Mouse (Mus musculus): ENCODE data around the gene Ppp1r14a. TPM values are rescaled to one million over a fixed set of nuclear protein-coding genes. Genes with fewer than 3 reads are reported as not detected.

Ppp1r14a gene
- polyA plus RNA-seq, 1 experiment = 57.4 TPM

DNA sequence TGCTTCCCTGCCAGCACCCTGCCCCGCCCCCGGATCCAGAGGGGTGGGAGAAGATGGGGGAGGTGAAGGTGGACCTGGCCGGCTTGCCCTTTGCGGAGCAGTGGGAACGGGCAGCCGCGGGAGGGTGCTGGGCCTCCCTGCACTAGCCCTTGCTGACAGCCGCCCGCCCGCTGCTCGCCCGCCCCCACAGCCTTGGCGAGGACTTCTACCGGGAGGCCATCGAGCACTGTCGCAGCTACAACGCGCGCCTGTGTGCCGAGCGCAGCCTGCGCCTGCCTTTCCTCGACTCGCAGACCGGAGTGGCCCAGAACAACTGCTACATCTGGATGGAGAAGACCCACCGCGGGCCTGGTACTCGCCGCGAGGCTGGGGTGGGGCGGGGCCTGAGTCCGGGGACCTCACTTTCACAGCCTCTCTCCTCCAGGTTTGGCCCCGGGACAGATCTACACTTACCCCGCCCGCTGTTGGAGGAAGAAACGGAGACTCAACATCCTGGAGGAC lies 20.2 kb downstream of the Ppp1r14a start:
- peak overlapping the region; percentile 53 for H3K4me3 ChIP-seq (ENCODE audit: low read depth, low read length)
- WGBS = under 1% methylated on average over 36 of the region's 36 CpGs
- H3K27me3 ChIP-seq (ENCODE audit: control insufficient read depth, insufficient read depth, low read length) = peaks cover 38% of the 10 kb centered on the region
- H3K4me1 ChIP-seq (ENCODE audit: control insufficient read depth, insufficient read depth, insufficient read length, low read length) = peaks cover 16% of the 10 kb centered on the region
- no peak overlapping the region for H3K27ac ChIP-seq (ENCODE audit: insufficient read depth, low read depth, low read length)
- TF ChIP-seq CTCF (IDR thresholded peaks at IDR 0.05; ENCODE audit: extremely low read depth, insufficient read length, insufficient replicate concordance, low read depth, low read length) (no peak), POLR2A (IDR thresholded peaks at IDR 0.05; ENCODE audit: low read depth, low read length) (no peak)
- H3K36me3 ChIP-seq (ENCODE audit: control insufficient read depth, insufficient read depth, low read length) = no peaks in the 10 kb centered on the region

DNA sequence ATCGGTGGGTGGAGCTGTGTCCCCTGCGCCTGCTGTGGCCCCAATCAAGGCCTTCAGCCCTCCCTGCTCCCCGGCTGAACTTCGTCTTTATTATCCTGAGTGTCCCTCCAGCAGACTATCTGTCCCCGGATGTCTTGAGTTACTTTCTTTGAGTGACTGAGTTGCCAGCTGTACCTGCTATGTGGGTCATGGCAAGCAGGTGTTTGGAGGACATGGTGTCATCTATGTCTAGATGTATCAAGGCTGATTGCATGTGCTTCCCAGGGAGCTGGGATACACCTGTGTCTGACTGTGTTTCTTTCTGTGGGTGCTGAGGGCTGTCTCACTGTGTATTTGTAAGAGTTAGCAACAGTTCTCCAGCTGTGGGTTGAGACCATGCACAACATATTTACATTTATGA lies 20.6 kb downstream of the Ppp1r14a start:
- H3K36me3 ChIP-seq (ENCODE audit: control insufficient read depth, insufficient read depth, low read length) = no peaks in the 10 kb centered on the region
- no peak overlapping the region for H3K27ac ChIP-seq (ENCODE audit: insufficient read depth, low read depth, low read length)
- H3K27me3 ChIP-seq (ENCODE audit: control insufficient read depth, insufficient read depth, low read length) = peaks cover 34% of the 10 kb centered on the region
- H3K4me1 ChIP-seq (ENCODE audit: control insufficient read depth, insufficient read depth, insufficient read length, low read length) = peaks cover 14% of the 10 kb centered on the region
- H3K4me3 ChIP-seq (ENCODE audit: low read depth, low read length) = peak overlapping the region; percentile 53
- TF ChIP-seq CTCF (IDR thresholded peaks at IDR 0.05; ENCODE audit: extremely low read depth, insufficient read length, insufficient replicate concordance, low read depth, low read length) (no peak), POLR2A (IDR thresholded peaks at IDR 0.05; ENCODE audit: low read depth, low read length) (no peak)
- WGBS = 0% methylated on average over 5 of the region's 5 CpGs

GRCm38 (mm10) chr7:29313051-29313450 lies 23.9 kb downstream of the Ppp1r14a start:
- no peaks in the 10 kb centered on the region for H3K36me3 ChIP-seq (ENCODE audit: control insufficient read depth, insufficient read depth, low read length)
- no peak overlapping the region for H3K4me3 ChIP-seq (ENCODE audit: low read depth, low read length)
- peaks cover 17% of the 10 kb centered on the region for H3K27me3 ChIP-seq (ENCODE audit: control insufficient read depth, insufficient read depth, low read length)
- TF ChIP-seq POLR2A (IDR thresholded peaks at IDR 0.05; ENCODE audit: low read depth, low read length) (no peak), CTCF (IDR thresholded peaks at IDR 0.05; ENCODE audit: extremely low read depth, insufficient read length, insufficient replicate concordance, low read depth, low read length) (no peak)
- peaks cover 12% of the 10 kb centered on the region for H3K4me1 ChIP-seq (ENCODE audit: control insufficient read depth, insufficient read depth, insufficient read length, low read length)
- no peak overlapping the region for H3K27ac ChIP-seq (ENCODE audit: insufficient read depth, low read depth, low read length)
- WGBS = 15% methylated on average over 9 of the region's 9 CpGs

DNA sequence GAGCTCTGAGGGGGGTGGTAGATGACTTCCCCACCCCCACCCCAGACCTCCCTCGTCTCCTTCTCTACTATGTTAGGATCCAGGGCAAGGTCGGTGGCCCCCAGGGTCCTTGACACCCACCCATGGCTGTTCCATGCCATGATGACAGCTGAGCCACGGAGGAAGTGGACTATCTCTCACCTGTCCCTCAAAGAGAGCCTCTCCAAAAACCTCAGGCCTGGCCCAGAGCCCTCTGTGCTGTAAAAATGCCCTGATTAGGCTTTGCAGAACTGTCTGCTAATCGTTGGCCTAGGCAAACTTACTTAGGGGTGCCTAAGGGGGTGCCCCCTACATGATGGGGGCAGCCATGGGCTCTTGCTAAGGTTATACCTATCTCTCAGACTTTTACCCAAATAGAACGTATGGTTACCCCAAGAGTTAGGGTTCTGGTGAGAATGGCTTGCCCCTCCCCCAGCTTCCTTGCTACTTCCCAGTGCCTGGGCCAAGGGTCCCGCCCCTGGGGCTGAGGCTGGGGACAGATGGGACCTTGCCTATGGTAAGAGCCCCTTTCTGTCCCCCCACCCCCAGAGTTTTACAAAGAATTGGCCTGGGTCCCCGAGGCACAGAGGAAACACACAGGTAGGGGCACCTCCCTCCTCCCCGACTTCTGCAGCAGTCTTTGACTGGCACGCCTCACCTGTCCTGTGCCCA lies 24.6 kb downstream of the Ppp1r14a start:
- TF ChIP-seq CTCF (IDR thresholded peaks at IDR 0.05; ENCODE audit: extremely low read depth, insufficient read length, insufficient replicate concordance, low read depth, low read length) = no peak
- TF ChIP-seq POLR2A (IDR thresholded peaks at IDR 0.05; ENCODE audit: low read depth, low read length) = no peak
- WGBS = 41% methylated on average over 9 of the region's 9 CpGs
- Histone ChIP-seq H3K4me1 (ENCODE audit: control insufficient read depth, insufficient read depth, insufficient read length, low read length) (peaks cover 10% of the 10 kb centered on the region), H3K36me3 (ENCODE audit: control insufficient read depth, insufficient read depth, low read length) (no peaks in the 10 kb centered on the region), H3K27ac (ENCODE audit: insufficient read depth, low read depth, low read length) (no peak overlapping the region), H3K27me3 (ENCODE audit: control insufficient read depth, insufficient read depth, low read length) (peaks cover 13% of the 10 kb centered on the region), H3K4me3 (ENCODE audit: low read depth, low read length) (no peak overlapping the region)

- TF ChIP-seq CTCF (IDR thresholded peaks at IDR 0.05; ENCODE audit: extremely low read depth, insufficient read length, insufficient replicate concordance, low read depth, low read length) (no peak), POLR2A (IDR thresholded peaks at IDR 0.05; ENCODE audit: low read depth, low read length) (no peak)
- peaks cover 3% of the 10 kb centered on the region; the same call in 1 of the 2 replicates for H3K27me3 ChIP-seq (ENCODE audit: control insufficient read depth, insufficient read depth, low read length)
- H3K4me3 ChIP-seq (ENCODE audit: low read depth, low read length) = no peak overlapping the region
- H3K27ac ChIP-seq (ENCODE audit: insufficient read depth, low read depth, low read length) = no peak overlapping the region
- H3K36me3 ChIP-seq (ENCODE audit: control insufficient read depth, insufficient read depth, low read length) = no peaks in the 10 kb centered on the region
- WGBS = 67% methylated on average over 13 of the region's 13 CpGs
- H3K4me1 ChIP-seq (ENCODE audit: control insufficient read depth, insufficient read depth, insufficient read length, low read length) = peaks cover 5% of the 10 kb centered on the region
These were observed 25.9 kb downstream of the Ppp1r14a start for GRCm38 (mm10) chr7:29314844-29315628.

GRCm38 (mm10) chr7:29316137-29316734 lies 27.1 kb downstream of the Ppp1r14a start:
- Histone ChIP-seq H3K4me3 (ENCODE audit: low read depth, low read length) (no peak overlapping the region), H3K36me3 (ENCODE audit: control insufficient read depth, insufficient read depth, low read length) (peaks cover 1% of the 10 kb centered on the region; the same call in 1 of the 2 replicates), H3K27ac (ENCODE audit: insufficient read depth, low read depth, low read length) (no peak overlapping the region), H3K4me1 (ENCODE audit: control insufficient read depth, insufficient read depth, insufficient read length, low read length) (peaks cover 5% of the 10 kb centered on the region), H3K27me3 (ENCODE audit: control insufficient read depth, insufficient read depth, low read length) (0 out of 2 replicates have a peak, but pooled peaks cover 3% of the 10 kb centered on the region)
- 70% methylated on average over 17 of the region's 17 CpGs for WGBS
- no peak for TF ChIP-seq CTCF (IDR thresholded peaks at IDR 0.05; ENCODE audit: extremely low read depth, insufficient read length, insufficient replicate concordance, low read depth, low read length)
- TF ChIP-seq POLR2A (IDR thresholded peaks at IDR 0.05; ENCODE audit: low read depth, low read length) = no peak

Measured in small intestine, adult 2 months (tissue).